Mouse (Mus musculus) cerebellum, postnatal 36 days (tissue): Measurements from ENCODE around the gene 4930524B15Rik.
"Not testable (repeated sequence)": the region's sequence is repeated elsewhere in the genome, so short reads cannot be mapped to it uniquely, and the experiment has no call there.

Source experiments
- DNase-seq, 2 experiments: peaks; one replicate each; pipeline ENCODE4 v3.0.0; 2021 to 2022; ENCODE audit warnings: mixed read lengths in 2 of 2

The 4930524B15Rik gene

GRCm38 (mm10) chr11:31984786-31985185 lies 19.4 kb downstream of the 4930524B15Rik start:
- no peak for DNase-seq

- DNase-seq: no peak
Measured at GRCm38 (mm10) chr11:31992535-31992934, 27.1 kb downstream of the 4930524B15Rik start.

- DNase-seq: no peak
Measured at GRCm38 (mm10) chr11:31999716-32000115, 34.3 kb downstream of the 4930524B15Rik start.

- DNase-seq: peak; percentile 71 to 81
Measured at GRCm38 (mm10) chr11:32000281-32000680, 34.9 kb downstream of the 4930524B15Rik start, which contains the start of gene Nsg2. TSS of gene Nsg2 (plus strand) at chr11:32000463.

GRCm38 (mm10) chr11:32001181-32001910 lies 36.0 kb downstream of the 4930524B15Rik start:
- no peak for DNase-seq

- DNase-seq: no peak
Measured at GRCm38 (mm10) chr11:32002670-32003072, 37.3 kb downstream of the 4930524B15Rik start.

GRCm38 (mm10) chr11:32008049-32008448 lies 42.7 kb downstream of the 4930524B15Rik start:
- DNase-seq: not testable (repeated sequence)

GRCm38 (mm10) chr11:32008852-32009251 lies 43.5 kb downstream of the 4930524B15Rik start:
- no peak for DNase-seq

GRCm38 (mm10) chr11:32009961-32010662 lies 44.7 kb downstream of the 4930524B15Rik start:
- peak; percentile 35 to 40 for DNase-seq

GRCm38 (mm10) chr11:32010663-32010970 lies 45.2 kb downstream of the 4930524B15Rik start:
- no peak for DNase-seq

GRCm38 (mm10) chr11:32011867-32012603 lies 46.6 kb downstream of the 4930524B15Rik start:
- no peak for DNase-seq

- DNase-seq: no peak
Measured at GRCm38 (mm10) chr11:32013014-32013427, 47.6 kb downstream of the 4930524B15Rik start.

- DNase-seq: no peak
Measured at GRCm38 (mm10) chr11:32013561-32013960, 48.2 kb downstream of the 4930524B15Rik start.

- DNase-seq: no peak
Measured at GRCm38 (mm10) chr11:32018201-32018600, 52.8 kb downstream of the 4930524B15Rik start.

GRCm38 (mm10) chr11:32020031-32020965 lies 54.9 kb downstream of the 4930524B15Rik start:
- DNase-seq: no peak

GRCm38 (mm10) chr11:32026634-32027033 lies 61.2 kb downstream of the 4930524B15Rik start:
- DNase-seq: no peak

- DNase-seq: no peak
Measured at GRCm38 (mm10) chr11:32027474-32028342, 62.3 kb downstream of the 4930524B15Rik start.

- no peak for DNase-seq
Measured at GRCm38 (mm10) chr11:32028605-32029004, 63.2 kb downstream of the 4930524B15Rik start.
